Mouse (Mus musculus): ENCODE results near the gene Prx.

DNA sequence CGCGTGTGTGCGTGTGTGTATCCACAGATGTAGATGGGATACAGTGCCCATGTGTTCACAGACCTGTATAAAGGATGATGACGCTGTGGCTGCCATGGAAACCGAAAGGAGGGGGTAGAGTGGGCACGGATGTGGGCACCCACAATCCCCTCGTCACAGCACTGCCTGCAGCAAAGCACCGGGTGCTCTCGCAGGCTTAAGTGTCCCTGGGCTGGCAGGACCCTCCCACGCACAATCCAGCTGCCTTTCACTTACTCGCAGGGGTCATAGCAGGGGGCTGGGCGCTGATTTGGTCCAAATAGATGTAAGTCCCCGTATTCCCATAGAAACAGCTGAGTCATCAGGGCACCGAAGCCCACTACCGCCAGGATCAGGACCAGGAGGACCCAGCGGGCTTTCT is 42.3 kb downstream of the Prx start:
- TF ChIP-seq POLR2A (IDR thresholded peaks at IDR 0.05; ENCODE audit: borderline replicate concordance, extremely low read depth, insufficient read depth, insufficient read length, poor library complexity, severe bottlenecking) (no peak), CTCF (IDR thresholded peaks at IDR 0.05; ENCODE audit: borderline replicate concordance, extremely low read depth, insufficient read depth, insufficient read length) (no peak)
